Mouse (Mus musculus): ENCODE results near the gene 2310079G19Rik. TPM values are rescaled to one million over a fixed set of nuclear protein-coding genes. Genes with fewer than 3 reads are reported as not detected.

2310079G19Rik gene
- polyA plus RNA-seq (2012; rRNA removed): not detected in 2 replicates

GRCm38 (mm10) chr16:88627566-88627965 lies at the start of gene 2310079G19Rik:
TSS of gene 2310079G19Rik (minus strand) at chr16:88627666.
- no peak within 1 kb of the TSS for H3K27ac ChIP-seq (ENCODE audit: insufficient read depth, low read length)
- WGBS: 84% methylated on average over 4 of the region's 4 CpGs
- H3K36me3 ChIP-seq (ENCODE audit: control insufficient read depth, insufficient read depth, low read length): no peaks in the 10 kb centered on the region
- no peaks in the 10 kb centered on the region for H3K4me1 ChIP-seq (ENCODE audit: control insufficient read depth, insufficient read depth, insufficient read length)
- DNase-seq (ENCODE audit: low read depth in 1 of 2, low spot score in 2 of 2): no peak
- H3K4me3 ChIP-seq (ENCODE audit: extremely low read depth, insufficient read depth, insufficient read length): no peak within 1 kb of the TSS
- no peak for TF ChIP-seq POLR2A (IDR thresholded peaks at IDR 0.05; ENCODE audit: low read depth, low read length)
- no peak for TF ChIP-seq CTCF (IDR thresholded peaks at IDR 0.05; ENCODE audit: extremely low read depth, insufficient read depth, insufficient read length, insufficient replicate concordance)
- no peaks in the 10 kb centered on the region for H3K27me3 ChIP-seq (ENCODE audit: control insufficient read depth, insufficient read depth, low read length)

- no peaks in the 10 kb centered on the region for H3K4me1 ChIP-seq (ENCODE audit: control insufficient read depth, insufficient read depth, insufficient read length)
- no peak within 1 kb of the TSS for H3K27ac ChIP-seq (ENCODE audit: insufficient read depth, low read length)
- no peaks in the 10 kb centered on the region for H3K27me3 ChIP-seq (ENCODE audit: control insufficient read depth, insufficient read depth, low read length)
- H3K4me3 ChIP-seq (ENCODE audit: extremely low read depth, insufficient read depth, insufficient read length): no peak within 1 kb of the TSS
- DNase-seq (ENCODE audit: low read depth in 1 of 2, low spot score in 2 of 2): no peak
- H3K36me3 ChIP-seq (ENCODE audit: control insufficient read depth, insufficient read depth, low read length): no peaks in the 10 kb centered on the region
- TF ChIP-seq CTCF (IDR thresholded peaks at IDR 0.05; ENCODE audit: extremely low read depth, insufficient read depth, insufficient read length, insufficient replicate concordance) (no peak), POLR2A (IDR thresholded peaks at IDR 0.05; ENCODE audit: low read depth, low read length) (no peak)
- 91% methylated on average over 4 of the region's 4 CpGs for WGBS
Measured at GRCm38 (mm10) chr16:88671571-88671970, 44.1 kb upstream of the 2310079G19Rik start, which contains the start of gene Krtap27-1. TSS of gene Krtap27-1 (minus strand) at chr16:88671671.

GRCm38 (mm10) chr16:88657426-88657825 lies 30.0 kb upstream of the 2310079G19Rik start:
- Histone ChIP-seq H3K36me3 (ENCODE audit: control insufficient read depth, insufficient read depth, low read length) (no peaks in the 10 kb centered on the region), H3K27ac (ENCODE audit: insufficient read depth, low read length) (no peak overlapping the region), H3K4me1 (ENCODE audit: control insufficient read depth, insufficient read depth, insufficient read length) (no peaks in the 10 kb centered on the region), H3K27me3 (ENCODE audit: control insufficient read depth, insufficient read depth, low read length) (no peaks in the 10 kb centered on the region), H3K4me3 (ENCODE audit: extremely low read depth, insufficient read depth, insufficient read length) (no peak overlapping the region)
- no peak for DNase-seq (ENCODE audit: low read depth in 1 of 2, low spot score in 2 of 2)
- WGBS: 37% methylated on average over 1 of the region's 1 CpGs
- no peak for TF ChIP-seq CTCF (IDR thresholded peaks at IDR 0.05; ENCODE audit: extremely low read depth, insufficient read depth, insufficient read length, insufficient replicate concordance)
- no peak for TF ChIP-seq POLR2A (IDR thresholded peaks at IDR 0.05; ENCODE audit: low read depth, low read length)

GRCm38 (mm10) chr16:88651952-88652351 lies 24.5 kb upstream of the 2310079G19Rik start:
- Histone ChIP-seq H3K4me1 (ENCODE audit: control insufficient read depth, insufficient read depth, insufficient read length) (no peaks in the 10 kb centered on the region), H3K27ac (ENCODE audit: insufficient read depth, low read length) (no peak overlapping the region), H3K4me3 (ENCODE audit: extremely low read depth, insufficient read depth, insufficient read length) (no peak overlapping the region), H3K36me3 (ENCODE audit: control insufficient read depth, insufficient read depth, low read length) (no peaks in the 10 kb centered on the region), H3K27me3 (ENCODE audit: control insufficient read depth, insufficient read depth, low read length) (no peaks in the 10 kb centered on the region)
- TF ChIP-seq CTCF (IDR thresholded peaks at IDR 0.05; ENCODE audit: extremely low read depth, insufficient read depth, insufficient read length, insufficient replicate concordance): no peak
- no peak for TF ChIP-seq POLR2A (IDR thresholded peaks at IDR 0.05; ENCODE audit: low read depth, low read length)
- 52% methylated on average over 2 of the region's 2 CpGs for WGBS
- DNase-seq (ENCODE audit: low read depth in 1 of 2, low spot score in 2 of 2): no peak

- Histone ChIP-seq H3K4me3 (ENCODE audit: extremely low read depth, insufficient read depth, insufficient read length) (no peak overlapping the region), H3K27ac (ENCODE audit: insufficient read depth, low read length) (no peak overlapping the region), H3K36me3 (ENCODE audit: control insufficient read depth, insufficient read depth, low read length) (no peaks in the 10 kb centered on the region), H3K27me3 (ENCODE audit: control insufficient read depth, insufficient read depth, low read length) (no peaks in the 10 kb centered on the region), H3K4me1 (ENCODE audit: control insufficient read depth, insufficient read depth, insufficient read length) (no peaks in the 10 kb centered on the region)
- no peak for DNase-seq (ENCODE audit: low read depth in 1 of 2, low spot score in 2 of 2)
- TF ChIP-seq CTCF (IDR thresholded peaks at IDR 0.05; ENCODE audit: extremely low read depth, insufficient read depth, insufficient read length, insufficient replicate concordance): no peak
- no peak for TF ChIP-seq POLR2A (IDR thresholded peaks at IDR 0.05; ENCODE audit: low read depth, low read length)
- 74% methylated on average over 1 of the region's 1 CpGs for WGBS
Measured at GRCm38 (mm10) chr16:88651082-88651481, 23.6 kb upstream of the 2310079G19Rik start.

GRCm38 (mm10) chr16:88647358-88647846 lies 19.9 kb upstream of the 2310079G19Rik start, which contains the start of gene Krtap26-1:
TSS of gene Krtap26-1 (minus strand) at chr16:88647796.
- Histone ChIP-seq H3K27ac (ENCODE audit: insufficient read depth, low read length) (no peak within 1 kb of the TSS), H3K36me3 (ENCODE audit: control insufficient read depth, insufficient read depth, low read length) (no peaks in the 10 kb centered on the region), H3K4me3 (ENCODE audit: extremely low read depth, insufficient read depth, insufficient read length) (no peak within 1 kb of the TSS), H3K27me3 (ENCODE audit: control insufficient read depth, insufficient read depth, low read length) (no peaks in the 10 kb centered on the region), H3K4me1 (ENCODE audit: control insufficient read depth, insufficient read depth, insufficient read length) (no peaks in the 10 kb centered on the region)
- DNase-seq (ENCODE audit: low read depth in 1 of 2, low spot score in 2 of 2): no peak
- 89% methylated on average over 10 of the region's 10 CpGs for WGBS
- TF ChIP-seq CTCF (IDR thresholded peaks at IDR 0.05; ENCODE audit: extremely low read depth, insufficient read depth, insufficient read length, insufficient replicate concordance) (no peak), POLR2A (IDR thresholded peaks at IDR 0.05; ENCODE audit: low read depth, low read length) (no peak)

GRCm38 (mm10) chr16:88646366-88647111 lies 19.1 kb upstream of the 2310079G19Rik start:
- H3K27ac ChIP-seq (ENCODE audit: insufficient read depth, low read length): no peak overlapping the region

More at GRCm38 (mm10) chr16:88646366-88647111, 19.1 kb upstream of the 2310079G19Rik start:
- TF ChIP-seq CTCF (IDR thresholded peaks at IDR 0.05; ENCODE audit: extremely low read depth, insufficient read depth, insufficient read length, insufficient replicate concordance) (no peak), POLR2A (IDR thresholded peaks at IDR 0.05; ENCODE audit: low read depth, low read length) (no peak)
- H3K36me3 ChIP-seq (ENCODE audit: control insufficient read depth, insufficient read depth, low read length): no peaks in the 10 kb centered on the region
- no peaks in the 10 kb centered on the region for H3K27me3 ChIP-seq (ENCODE audit: control insufficient read depth, insufficient read depth, low read length)
- DNase-seq (ENCODE audit: low read depth in 1 of 2, low spot score in 2 of 2): no peak
- H3K4me3 ChIP-seq (ENCODE audit: extremely low read depth, insufficient read depth, insufficient read length): no peak overlapping the region
- H3K4me1 ChIP-seq (ENCODE audit: control insufficient read depth, insufficient read depth, insufficient read length): no peaks in the 10 kb centered on the region
- WGBS: 89% methylated on average over 8 of the region's 8 CpGs
